Mouse (Mus musculus): ENCODE results near the gene Gm45618. TPM values are rescaled to one million over a fixed set of nuclear protein-coding genes. Genes with fewer than 3 reads are reported as not detected.

Gm45618 gene
- total and polyA plus RNA-seq, 3 experiments: not detected

DNA sequence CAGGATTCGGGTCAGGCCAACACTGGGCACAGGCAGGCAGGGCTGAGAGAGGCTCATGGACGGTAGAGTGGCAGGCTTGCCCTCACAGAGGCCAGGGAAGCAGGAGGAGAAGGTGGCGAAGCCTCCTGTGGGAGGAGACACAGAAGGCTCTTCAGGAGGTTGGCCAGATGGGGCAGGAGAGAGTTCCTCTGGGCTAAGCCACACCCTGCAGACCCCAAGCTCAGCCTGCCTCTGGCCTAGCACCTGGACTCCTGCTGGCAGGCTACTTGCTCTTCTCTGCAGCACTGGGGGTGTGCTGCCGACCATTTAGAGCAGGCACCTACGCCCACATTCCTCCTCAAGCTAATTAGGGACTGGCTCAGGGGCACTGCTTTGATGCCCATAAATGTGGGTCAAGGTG lies 36.1 kb downstream of the Gm45618 start:
- H3K27me3 ChIP-seq (ENCODE audit: control insufficient read depth, insufficient read depth, low read length): no peaks in the 10 kb centered on the region
- H3K27ac ChIP-seq: peak overlapping the region; percentile 88
- no peaks in the 10 kb centered on the region for H3K79me2 ChIP-seq (replicated peaks; ENCODE audit: control insufficient read depth, insufficient read depth, low read length)
- no peak overlapping the region for H3K4me3 ChIP-seq
- H3K36me3 ChIP-seq (ENCODE audit: control insufficient read depth, insufficient read depth, low read length): peaks cover 13% of the 10 kb centered on the region
- DNase-seq: no peak
- WGBS: 38% methylated on average over 5 of the region's 5 CpGs
- intact Hi-C loops (cut with DNase I): loop anchor here (10.0 kb wide), 1 partner anchor 60 kb away; the partner anchor contains the start of gene Gm45337
- TF ChIP-seq EP300 (IDR thresholded peaks at IDR 0.05; ENCODE audit: insufficient read depth, low read depth, low read length): no peak
- TF ChIP-seq POLR2A (IDR thresholded peaks at IDR 0.05; ENCODE audit: insufficient read depth, low read depth, low read length): no peak
- TF ChIP-seq CTCF (IDR thresholded peaks at IDR 0.05): peak; percentile 40
- H3K9ac ChIP-seq (ENCODE audit: low read depth, low read length): peak overlapping the region; percentile 22; the same call in 1 of the 2 replicates
- H3K4me1 ChIP-seq (ENCODE audit: control insufficient read depth, insufficient read depth, low read length): peaks cover 12% of the 10 kb centered on the region

DNA sequence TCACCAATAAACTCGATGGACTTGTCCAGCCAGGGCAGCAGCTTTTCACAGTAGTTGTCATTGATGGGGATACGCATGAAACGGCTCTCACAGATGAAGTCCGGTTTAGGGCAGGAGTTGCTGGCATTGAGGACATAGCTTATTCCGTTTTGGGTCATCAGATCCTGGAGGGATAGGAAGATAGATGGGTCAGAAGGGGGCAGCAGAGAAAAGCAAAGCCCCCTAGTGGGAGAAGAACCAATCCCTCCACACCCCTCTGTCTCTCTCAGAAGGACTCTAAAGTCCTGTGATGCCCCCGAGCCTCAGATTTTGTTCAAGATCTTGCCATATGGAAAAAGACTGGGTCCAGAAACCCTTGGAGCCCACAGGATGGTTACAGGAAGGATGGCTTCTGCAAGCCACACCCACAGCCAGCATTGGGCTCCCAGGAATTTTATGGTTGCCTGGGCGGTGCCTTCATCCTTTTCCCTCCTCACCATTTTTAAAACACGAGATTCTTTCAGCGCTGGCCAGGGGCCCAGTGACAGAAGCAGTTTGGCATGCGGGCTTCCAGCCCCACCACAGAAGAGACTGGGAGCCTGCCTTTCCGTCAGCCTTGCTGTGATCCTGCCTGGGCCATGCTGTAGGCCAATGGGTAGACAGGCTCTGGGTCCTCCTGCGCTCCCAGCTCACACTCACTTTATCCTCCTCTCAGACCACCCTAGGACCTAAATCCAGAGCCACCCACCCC lies 36.8 kb downstream of the Gm45618 start:
- Histone ChIP-seq H3K36me3 (ENCODE audit: control insufficient read depth, insufficient read depth, low read length) (peaks cover 13% of the 10 kb centered on the region), H3K79me2 (replicated peaks; ENCODE audit: control insufficient read depth, insufficient read depth, low read length) (no peaks in the 10 kb centered on the region), H3K27ac (peak overlapping the region; percentile 88), H3K4me1 (ENCODE audit: control insufficient read depth, insufficient read depth, low read length) (peaks cover 12% of the 10 kb centered on the region), H3K27me3 (ENCODE audit: control insufficient read depth, insufficient read depth, low read length) (no peaks in the 10 kb centered on the region), H3K9ac (ENCODE audit: low read depth, low read length) (peak overlapping the region; percentile 22; the same call in 1 of the 2 replicates), H3K4me3 (no peak overlapping the region)
- intact Hi-C loops (cut with DNase I): loop anchor here (10.0 kb wide), 1 partner anchor 61 kb away; the partner anchor contains the start of gene Gm45337
- no peak for TF ChIP-seq POLR2A (IDR thresholded peaks at IDR 0.05; ENCODE audit: insufficient read depth, low read depth, low read length)
- TF ChIP-seq CTCF (IDR thresholded peaks at IDR 0.05): peak; percentile 23
- TF ChIP-seq EP300 (IDR thresholded peaks at IDR 0.05; ENCODE audit: insufficient read depth, low read depth, low read length): no peak
- WGBS: 32% methylated on average over 12 of the region's 12 CpGs
- peak; percentile 77 to 83 for DNase-seq

GRCm38 (mm10) chr7:142082607-142083006 lies 37.9 kb downstream of the Gm45618 start:
- H3K4me3 ChIP-seq: no peak overlapping the region
- no peaks in the 10 kb centered on the region for H3K27me3 ChIP-seq (ENCODE audit: control insufficient read depth, insufficient read depth, low read length)
- peak in 1 of 2 experiments; percentile 18 for DNase-seq
- WGBS: 92% methylated on average over 16 of the region's 16 CpGs
- H3K4me1 ChIP-seq (ENCODE audit: control insufficient read depth, insufficient read depth, low read length): peaks cover 12% of the 10 kb centered on the region
- H3K79me2 ChIP-seq (replicated peaks; ENCODE audit: control insufficient read depth, insufficient read depth, low read length): no peaks in the 10 kb centered on the region
- intact Hi-C loops (cut with DNase I): loop anchor here (10.0 kb wide), 1 partner anchor 62 kb away; the partner anchor contains the start of gene Gm45337
- peaks cover 15% of the 10 kb centered on the region for H3K36me3 ChIP-seq (ENCODE audit: control insufficient read depth, insufficient read depth, low read length)
- H3K27ac ChIP-seq: no peak overlapping the region
- TF ChIP-seq POLR2A (IDR thresholded peaks at IDR 0.05; ENCODE audit: insufficient read depth, low read depth, low read length) (no peak), CTCF (IDR thresholded peaks at IDR 0.05) (no peak), EP300 (IDR thresholded peaks at IDR 0.05; ENCODE audit: insufficient read depth, low read depth, low read length) (no peak)
- no peak overlapping the region for H3K9ac ChIP-seq (ENCODE audit: low read depth, low read length)

- WGBS: 71% methylated on average over 38 of the region's 38 CpGs
- Histone ChIP-seq H3K9ac (ENCODE audit: low read depth, low read length) (no peak overlapping the region), H3K27ac (no peak overlapping the region), H3K79me2 (replicated peaks; ENCODE audit: control insufficient read depth, insufficient read depth, low read length) (0 out of 2 replicates have a peak, but pooled peaks cover 1% of the 10 kb centered on the region), H3K4me1 (ENCODE audit: control insufficient read depth, insufficient read depth, low read length) (peaks cover 12% of the 10 kb centered on the region), H3K4me3 (no peak overlapping the region), H3K36me3 (ENCODE audit: control insufficient read depth, insufficient read depth, low read length) (peaks cover 18% of the 10 kb centered on the region), H3K27me3 (ENCODE audit: control insufficient read depth, insufficient read depth, low read length) (no peaks in the 10 kb centered on the region)
- peak in 1 of 2 experiments; percentile 18 for DNase-seq
- no peak for TF ChIP-seq CTCF (IDR thresholded peaks at IDR 0.05)
- no peak for TF ChIP-seq POLR2A (IDR thresholded peaks at IDR 0.05; ENCODE audit: insufficient read depth, low read depth, low read length)
- TF ChIP-seq EP300 (IDR thresholded peaks at IDR 0.05; ENCODE audit: insufficient read depth, low read depth, low read length): no peak
- intact Hi-C loops (cut with DNase I): loop anchor here (10.0 kb wide), 1 partner anchor 63 kb away; the partner anchor contains the start of gene Gm45337
Measured at GRCm38 (mm10) chr7:142082179-142082578, 38.4 kb downstream of the Gm45618 start.

DNA sequence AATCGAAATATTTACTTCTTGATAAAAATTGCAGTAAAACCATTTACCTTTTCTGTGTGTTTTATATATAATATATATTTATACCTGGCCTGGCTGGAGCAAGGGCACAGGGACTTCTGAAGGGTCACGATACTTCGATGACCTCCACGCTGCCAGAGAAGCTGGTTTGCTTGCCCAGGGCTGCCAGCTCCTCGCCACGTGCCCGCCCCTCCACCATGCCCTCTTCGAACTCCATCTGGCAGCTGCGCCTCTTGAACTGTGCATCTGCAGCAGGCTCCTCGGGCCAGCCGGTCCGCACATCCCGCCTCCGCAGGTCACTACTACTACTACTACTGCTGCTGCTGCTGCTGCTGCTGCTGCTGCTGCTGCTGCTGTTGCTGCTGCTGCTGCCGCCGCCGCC lies 38.8 kb downstream of the Gm45618 start:
- H3K27ac ChIP-seq: no peak overlapping the region
- H3K79me2 ChIP-seq (replicated peaks; ENCODE audit: control insufficient read depth, insufficient read depth, low read length): 0 out of 2 replicates have a peak, but pooled peaks cover 1% of the 10 kb centered on the region
- no peak overlapping the region for H3K4me3 ChIP-seq
- 81% methylated on average over 17 of the region's 17 CpGs for WGBS
- DNase-seq: peak; percentile 33 to 48
- no peak overlapping the region for H3K9ac ChIP-seq (ENCODE audit: low read depth, low read length)
- intact Hi-C loops (cut with DNase I): loop anchor here (10.0 kb wide), 1 partner anchor 63 kb away; the partner anchor contains the start of gene Gm45337
- peaks cover 16% of the 10 kb centered on the region for H3K4me1 ChIP-seq (ENCODE audit: control insufficient read depth, insufficient read depth, low read length)
- no peaks in the 10 kb centered on the region for H3K27me3 ChIP-seq (ENCODE audit: control insufficient read depth, insufficient read depth, low read length)
- no peak for TF ChIP-seq CTCF (IDR thresholded peaks at IDR 0.05)
- TF ChIP-seq POLR2A (IDR thresholded peaks at IDR 0.05; ENCODE audit: insufficient read depth, low read depth, low read length): no peak
- no peak for TF ChIP-seq EP300 (IDR thresholded peaks at IDR 0.05; ENCODE audit: insufficient read depth, low read depth, low read length)
- peaks cover 19% of the 10 kb centered on the region for H3K36me3 ChIP-seq (ENCODE audit: control insufficient read depth, insufficient read depth, low read length)
